Mouse (Mus musculus) spleen, adult 2 months (tissue): ENCODE data around the gene Dis3l2.

Source experiments
- CTCF ChIP-seq: fragments of 200-500 bp; IDR thresholded peaks from 2 replicates; pipeline ENCODE4 v1.5.1; 2011; ENCODE audit warnings: mild to moderate bottlenecking, inconsistent platforms; ENCODE audit not compliant: insufficient read depth, insufficient read length, insufficient replicate concordance; ENCODE audit errors: extremely low read depth
- POLR2A ChIP-seq: fragments of 200-500 bp; IDR thresholded peaks from 2 replicates; pipeline ENCODE4 v1.6.1; 2011; ENCODE audit warnings: low read depth, low read length, inconsistent platforms

DNA sequence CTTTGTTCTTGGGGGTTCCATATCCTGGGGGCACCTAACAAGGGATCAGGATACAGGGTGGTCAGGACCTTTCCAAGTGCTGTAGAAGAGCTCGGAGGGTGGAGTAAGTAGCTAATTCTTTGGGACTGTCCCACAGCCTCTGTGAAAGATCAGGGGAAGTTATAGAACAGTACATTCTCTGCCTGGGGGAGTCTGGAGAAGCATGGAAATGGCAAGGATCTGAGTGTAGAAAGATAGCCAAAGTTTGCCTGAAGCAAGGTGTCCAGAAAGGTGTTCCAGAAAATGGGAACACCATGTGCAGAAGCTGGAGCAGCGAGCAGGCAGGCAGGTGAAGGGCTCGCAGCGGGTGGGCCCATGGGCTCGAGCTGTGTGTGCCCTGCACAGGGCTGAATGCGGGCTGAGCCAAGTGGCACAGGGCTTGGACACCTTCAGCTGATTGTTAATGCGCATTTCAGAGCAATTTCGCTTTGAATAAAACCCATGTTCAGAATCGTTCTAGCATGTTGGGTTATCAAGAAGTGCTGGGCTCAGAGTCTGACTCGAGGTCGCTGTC lies 265.6 kb downstream of the Dis3l2 start:
- no peak for TF ChIP-seq CTCF
- TF ChIP-seq POLR2A, result no peak
